Mouse (Mus musculus) stomach, adult 2 months (tissue): ENCODE measurements around the gene Tcl1b4. TPM values are rescaled to one million over a fixed set of nuclear protein-coding genes. Genes with fewer than 3 reads are reported as not detected.

Source experiments
- polyA plus RNA-seq: library from polyadenylated mRNA; depleted of rRNA; stranded (reverse); fragments of >200 nt; gene quantifications from 2 replicates; pipeline ENCODE4 v1.2.3, GENCODE M21; 2012; rRNA removed

Gene Tcl1b4
- not detected in 2 replicates for polyA plus RNA-seq

GRCm38 (mm10) chr12:105201657-105202056 is at the start of gene Tcl1b4:
Tcl1b4 (plus strand) TSS chr12:105201957.

GRCm38 (mm10) chr12:105159390-105159789 is 42.4 kb upstream of the Tcl1b4 start, which contains the start of gene Tcl1b1:
Tcl1b1 (plus strand) TSS chr12:105159690.

GRCm38 (mm10) chr12:105176044-105176443 is 25.7 kb upstream of the Tcl1b4 start, which contains the start of gene Tcl1b5:
Tcl1b5 (plus strand) TSS chr12:105176344.

GRCm38 (mm10) chr12:105190743-105191142 is 11.0 kb upstream of the Tcl1b4 start, which contains the start of gene Tcl1b3:
Tcl1b3 (plus strand) TSS chr12:105191043.

GRCm38 (mm10) chr12:105222601-105223319 is 21.0 kb downstream of the Tcl1b4 start, which contains the start of gene Tcl1:
Tcl1 (minus strand) TSS chr12:105222793.

Other genes with a start within 250 kb of the Tcl1b4 start
- 0.56 and 0.66 TPM in 2 replicates for gene Syne3, start 192.1 kb upstream of the Tcl1b4 start, polyA plus RNA-seq
- 21.5 and 31.0 TPM in 2 replicates for gene Glrx5, start 169.3 kb upstream of the Tcl1b4 start, polyA plus RNA-seq
- not detected in 2 replicates for gene Tcl1b2, start 55.9 kb upstream of the Tcl1b4 start, polyA plus RNA-seq
- gene Tcl1b1, start 42.3 kb upstream of the Tcl1b4 start, polyA plus RNA-seq = not detected in 2 replicates
- gene Tcl1b5, start 25.6 kb upstream of the Tcl1b4 start, polyA plus RNA-seq = not detected in 2 replicates
- gene Tcl1b3, start 10.9 kb upstream of the Tcl1b4 start, polyA plus RNA-seq = not detected in 2 replicates
- not detected in 2 replicates for gene Tcl1, start 20.8 kb downstream of the Tcl1b4 start, polyA plus RNA-seq
- gene Tunar, start 131.9 kb downstream of the Tcl1b4 start, polyA plus RNA-seq = not detected in 2 replicates